Mouse (Mus musculus) lung, embryonic 15.5 days (tissue): Measurements from ENCODE around the gene Erh. TPM values are rescaled to one million over a fixed set of nuclear protein-coding genes. Genes with fewer than 3 reads are reported as not detected.

Experiments
- ATAC-seq: fragments of 200-750 bp; cut with Nextera tagmentation; 2 replicates; pipeline ENCODE4 v1.8.0; 2017; ENCODE audit warnings: moderate number of reproducible peaks, borderline replicate concordance; ENCODE audit not compliant: low FRiP score, low TSS enrichment; ENCODE audit errors: extremely low read depth
- H3K27ac ChIP-seq: fragments of 300-500 bp; sonication (generic); 2 replicates; pipeline ENCODE4 v1.5.1; 2015; ENCODE audit warnings: moderate library complexity, mild to moderate bottlenecking, inconsistent platforms
- H3K27me3 ChIP-seq: fragments of 300-500 bp; sonication (generic); 2 replicates; pipeline ENCODE4 v1.6.1; 2015; ENCODE audit warnings: inconsistent platforms
- H3K36me3 ChIP-seq: fragments of 300-500 bp; sonication (generic); 2 replicates; pipeline ENCODE4 v1.6.1; 2015; ENCODE audit warnings: inconsistent platforms
- H3K4me1 ChIP-seq: fragments of 300-500 bp; sonication (generic); 2 replicates; pipeline ENCODE4 v1.6.1; 2015; ENCODE audit warnings: inconsistent platforms
- H3K4me2 ChIP-seq: fragments of 300-500 bp; sonication (generic); 2 replicates; pipeline ENCODE4 v1.6.1; 2015; ENCODE audit warnings: inconsistent platforms, mild to moderate bottlenecking, moderate library complexity
- H3K4me3 ChIP-seq: fragments of 300-500 bp; sonication (generic); 2 replicates; pipeline ENCODE4 v1.5.1; 2015; ENCODE audit warnings: mild to moderate bottlenecking, inconsistent platforms
- H3K9ac ChIP-seq: fragments of 300-500 bp; sonication (generic); 2 replicates; pipeline ENCODE4 v1.6.1; 2015; ENCODE audit warnings: inconsistent platforms
- H3K9me3 ChIP-seq: fragments of 300-500 bp; sonication (generic); 2 replicates; pipeline ENCODE4 v1.6.1; 2016; ENCODE audit warnings: inconsistent platforms
- WGBS: fragments of 180-500 bp; shearing (Covaris S2); methylation state at CpG from one replicate; pipeline ENCODE4 v1.1.7; 2015; 5-methylcytosine and 5-hydroxymethylcytosine counted together
- polyA plus RNA-seq: library from polyadenylated mRNA; unstranded; fragments of >200 nt; fragmentation: Nextera tagmentation; extraction: Ambion mirVana; gene quantifications from 2 replicates; pipeline ENCODE4 v1.2.1, GENCODE M21; 2015

Erh gene
- polyA plus RNA-seq, 1 experiment from 2014 or later = 326 TPM

DNA sequence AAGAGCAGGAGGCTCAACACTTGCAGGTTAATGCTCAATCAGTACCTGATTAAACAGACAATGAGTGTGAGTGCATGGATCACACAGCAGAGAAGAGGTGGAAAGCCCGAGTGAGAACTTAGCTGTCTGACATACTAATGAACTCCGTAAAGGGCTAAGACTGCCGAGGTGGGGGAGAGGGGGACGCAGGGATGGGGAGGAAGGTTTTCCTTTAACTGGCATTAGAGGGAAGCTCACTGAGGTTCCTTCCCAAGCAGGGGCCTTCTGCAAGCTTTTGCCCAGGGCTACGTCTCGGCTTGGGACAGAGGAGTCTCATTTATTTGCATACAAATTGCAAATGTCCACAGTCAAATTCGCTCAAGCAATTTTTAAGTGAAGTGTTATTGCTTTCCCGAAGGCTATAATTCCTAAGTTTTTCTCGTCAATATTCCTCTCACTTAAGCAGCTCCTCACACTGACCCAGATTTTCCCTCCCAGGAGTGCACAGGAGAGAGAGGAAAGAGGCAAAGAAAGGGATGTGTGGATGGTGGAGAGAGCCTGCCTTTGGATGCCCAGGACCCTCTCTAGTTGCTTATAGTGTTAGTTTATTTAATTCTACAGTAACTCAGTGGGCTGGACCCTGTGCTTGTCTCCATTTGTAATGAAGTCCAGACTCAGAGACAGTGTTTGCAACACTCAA lies 31.9 kb downstream of the Erh start:
- 0 out of 2 replicates have a peak overlapping the region, but pooled peaks have one; percentile 7 for H3K27ac ChIP-seq
- no peaks in the 10 kb centered on the region for H3K27me3 ChIP-seq
- H3K4me3 ChIP-seq = no peak overlapping the region
- H3K36me3 ChIP-seq = no peaks in the 10 kb centered on the region
- H3K4me2 ChIP-seq = no peak overlapping the region
- H3K9me3 ChIP-seq = no peaks in the 10 kb centered on the region
- no peak overlapping the region for H3K9ac ChIP-seq
- no peak for ATAC-seq
- H3K4me1 ChIP-seq = peaks cover 15% of the 10 kb centered on the region; the same call in 1 of the 2 replicates
- WGBS = 40% methylated on average over 9 of the region's 9 CpGs

DNA sequence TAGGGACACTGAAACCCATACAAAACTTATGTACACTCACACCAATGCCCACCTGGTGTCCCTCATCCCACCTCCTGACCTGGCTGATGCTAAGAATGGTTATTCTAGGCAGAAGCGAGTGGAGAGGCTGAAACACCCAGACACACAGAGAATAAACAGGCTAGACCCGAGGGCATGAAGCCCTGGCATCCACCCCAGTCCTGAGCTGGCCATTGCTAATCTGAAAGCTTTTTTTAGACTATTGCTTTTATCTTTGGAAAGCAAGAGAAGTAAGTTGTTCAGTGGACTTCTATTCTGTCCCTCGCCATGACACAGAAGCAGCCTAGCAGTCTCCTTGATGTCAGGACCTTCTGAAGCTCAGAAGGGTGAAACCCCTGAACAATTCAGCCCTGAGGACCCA lies 34.2 kb downstream of the Erh start:
- Histone ChIP-seq H3K4me2 (no peak overlapping the region), H3K9me3 (no peaks in the 10 kb centered on the region), H3K36me3 (no peaks in the 10 kb centered on the region), H3K9ac (no peak overlapping the region), H3K27me3 (no peaks in the 10 kb centered on the region), H3K27ac (no peak overlapping the region), H3K4me1 (0 out of 2 replicates have a peak, but pooled peaks cover 6% of the 10 kb centered on the region), H3K4me3 (no peak overlapping the region)
- no peak for ATAC-seq
- WGBS = 72% methylated on average over 3 of the region's 3 CpGs

DNA sequence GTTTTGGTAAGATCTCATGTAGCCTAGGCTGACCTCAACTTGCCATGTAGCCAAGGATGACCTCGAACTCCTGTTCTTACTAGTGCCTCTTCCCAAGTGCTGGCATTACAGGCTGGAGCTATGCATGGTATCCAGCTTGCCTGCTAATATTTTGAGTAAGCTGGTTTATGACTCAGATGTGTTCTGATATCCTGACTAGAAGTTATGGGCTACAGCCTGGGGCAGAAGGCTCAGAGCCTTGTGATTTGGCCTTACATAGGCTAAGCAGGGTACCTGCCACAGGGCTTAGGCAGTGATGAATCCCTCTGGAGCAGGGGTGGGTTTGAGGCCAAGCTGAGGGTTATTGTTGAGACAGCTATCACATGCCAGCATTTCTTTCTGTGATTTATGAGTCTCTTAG lies 35.6 kb downstream of the Erh start:
- H3K9ac ChIP-seq = no peak overlapping the region
- peaks cover 19% of the 10 kb centered on the region for H3K4me1 ChIP-seq
- no peaks in the 10 kb centered on the region for H3K36me3 ChIP-seq
- no peaks in the 10 kb centered on the region for H3K27me3 ChIP-seq
- no peak overlapping the region for H3K4me2 ChIP-seq
- no peak overlapping the region for H3K27ac ChIP-seq
- no peak for ATAC-seq
- H3K4me3 ChIP-seq = no peak overlapping the region
- no peaks in the 10 kb centered on the region for H3K9me3 ChIP-seq
- WGBS = 66% methylated on average over 1 of the region's 1 CpGs

DNA sequence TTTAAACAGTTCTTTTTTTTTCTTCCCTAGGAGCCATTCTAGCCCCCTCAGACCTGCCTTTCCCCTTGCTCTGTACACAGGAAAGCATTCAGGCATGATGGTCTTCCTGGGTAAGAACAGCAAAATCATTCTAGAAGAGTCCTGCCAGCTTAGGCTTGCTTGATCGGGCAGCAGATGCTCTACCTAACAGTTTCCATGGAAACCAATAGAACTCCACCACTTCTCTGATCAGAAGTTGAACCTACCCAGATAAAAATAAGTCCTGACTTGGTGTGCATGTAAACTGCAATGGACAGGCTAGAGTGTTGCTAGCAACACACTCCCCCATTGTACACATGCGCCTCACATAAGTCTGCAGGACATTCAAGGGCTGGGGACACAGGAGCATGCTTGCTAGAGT lies 39.9 kb downstream of the Erh start:
- Histone ChIP-seq H3K4me3 (no peak overlapping the region), H3K36me3 (no peaks in the 10 kb centered on the region), H3K27ac (peak overlapping the region; percentile 79), H3K27me3 (no peaks in the 10 kb centered on the region), H3K4me1 (peaks cover 39% of the 10 kb centered on the region), H3K9ac (no peak overlapping the region), H3K4me2 (no peak overlapping the region), H3K9me3 (no peaks in the 10 kb centered on the region)
- WGBS = 68% methylated on average over 2 of the region's 2 CpGs
- no peak for ATAC-seq

DNA sequence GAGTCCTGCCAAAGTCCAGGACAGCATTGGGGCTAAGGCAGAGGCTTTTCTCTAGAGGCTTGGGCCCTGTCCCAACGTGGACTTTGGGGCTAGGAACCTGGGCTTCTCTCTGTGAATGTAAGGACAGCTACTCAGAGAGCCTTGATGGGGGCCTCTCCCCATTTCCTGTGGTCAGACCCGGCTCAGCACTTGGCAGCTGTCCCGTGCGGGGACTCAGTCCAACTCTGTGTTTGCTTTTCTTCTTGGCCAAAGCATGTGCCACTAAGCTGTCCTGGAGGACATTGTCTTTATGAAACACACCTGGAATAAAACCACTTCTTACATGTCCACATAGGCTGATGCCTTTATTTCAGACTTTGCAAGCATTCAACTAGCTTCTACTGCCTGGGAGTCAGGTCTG lies 40.6 kb downstream of the Erh start:
- H3K9ac ChIP-seq = no peak overlapping the region
- H3K9me3 ChIP-seq = no peaks in the 10 kb centered on the region
- WGBS = 2% methylated on average over 4 of the region's 4 CpGs
- H3K4me2 ChIP-seq = peak overlapping the region; percentile 6; the same call in 1 of the 2 replicates
- ATAC-seq = peak; percentile 74
- peaks cover 45% of the 10 kb centered on the region for H3K4me1 ChIP-seq
- H3K36me3 ChIP-seq = no peaks in the 10 kb centered on the region
- peak overlapping the region; percentile 79 for H3K27ac ChIP-seq
- H3K4me3 ChIP-seq = no peak overlapping the region
- H3K27me3 ChIP-seq = no peaks in the 10 kb centered on the region

DNA sequence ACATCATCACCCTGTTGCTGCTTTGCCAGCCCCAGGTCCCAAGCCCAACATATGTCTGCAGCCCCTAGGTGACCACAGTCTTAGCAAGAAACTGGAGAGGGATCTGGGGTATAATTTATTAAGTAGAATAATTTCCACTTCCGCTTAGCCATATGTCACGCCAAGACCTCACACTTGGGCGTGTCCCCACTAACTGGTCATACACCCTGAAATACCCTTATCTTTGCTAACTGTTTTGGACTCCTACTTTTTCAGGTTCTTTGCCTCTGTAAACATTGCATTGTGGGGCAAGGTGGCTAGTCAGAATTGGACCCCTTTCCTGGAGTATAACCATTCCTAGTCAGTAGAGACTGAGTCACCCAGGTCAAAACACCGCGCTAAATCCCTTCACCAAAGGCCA lies 41.7 kb downstream of the Erh start:
- WGBS = 86% methylated on average over 5 of the region's 5 CpGs
- no peak overlapping the region for H3K4me2 ChIP-seq
- H3K4me1 ChIP-seq = peaks cover 53% of the 10 kb centered on the region
- no peak overlapping the region for H3K9ac ChIP-seq
- no peaks in the 10 kb centered on the region for H3K9me3 ChIP-seq
- H3K36me3 ChIP-seq = no peaks in the 10 kb centered on the region
- H3K27me3 ChIP-seq = no peaks in the 10 kb centered on the region
- ATAC-seq = no peak
- H3K27ac ChIP-seq = no peak overlapping the region
- H3K4me3 ChIP-seq = no peak overlapping the region

DNA sequence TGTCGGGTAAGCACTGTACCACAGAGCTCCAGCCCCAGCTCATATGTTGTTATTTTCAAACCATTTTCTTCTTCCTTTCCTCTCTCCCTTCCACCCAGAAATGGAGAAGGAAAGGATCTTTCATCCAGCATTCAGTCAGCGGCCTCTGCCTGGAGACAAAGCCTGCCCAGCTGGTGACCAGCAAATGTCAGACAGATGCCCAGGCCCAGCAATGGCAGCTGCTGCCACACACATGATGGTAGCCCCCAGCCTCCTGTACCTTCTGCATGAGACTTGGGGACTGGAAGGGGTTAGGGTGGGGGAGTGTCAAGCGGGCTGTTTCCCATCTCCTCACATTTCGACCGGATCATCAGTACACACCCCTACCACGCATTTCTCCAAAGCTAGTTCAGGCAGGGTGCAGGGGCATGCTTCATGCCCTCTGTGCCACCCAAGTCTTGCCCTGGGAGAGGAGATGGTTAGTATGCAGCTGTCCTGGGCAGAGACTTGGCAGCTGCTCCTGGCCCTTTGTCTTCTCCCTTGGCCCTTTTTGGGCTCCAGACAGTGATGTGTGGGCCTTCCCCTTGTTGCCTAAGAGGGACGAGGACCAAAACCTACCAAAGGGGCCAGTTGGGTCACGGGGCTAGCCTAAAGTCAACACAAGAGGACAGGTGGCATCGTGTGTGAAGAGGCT lies 42.4 kb downstream of the Erh start:
- no peak overlapping the region for H3K4me3 ChIP-seq
- no peak for ATAC-seq
- H3K9me3 ChIP-seq = no peaks in the 10 kb centered on the region
- no peak overlapping the region for H3K9ac ChIP-seq
- H3K27ac ChIP-seq = no peak overlapping the region
- peaks cover 53% of the 10 kb centered on the region for H3K4me1 ChIP-seq
- H3K36me3 ChIP-seq = no peaks in the 10 kb centered on the region
- H3K27me3 ChIP-seq = no peaks in the 10 kb centered on the region
- 78% methylated on average over 9 of the region's 9 CpGs for WGBS
- no peak overlapping the region for H3K4me2 ChIP-seq

DNA sequence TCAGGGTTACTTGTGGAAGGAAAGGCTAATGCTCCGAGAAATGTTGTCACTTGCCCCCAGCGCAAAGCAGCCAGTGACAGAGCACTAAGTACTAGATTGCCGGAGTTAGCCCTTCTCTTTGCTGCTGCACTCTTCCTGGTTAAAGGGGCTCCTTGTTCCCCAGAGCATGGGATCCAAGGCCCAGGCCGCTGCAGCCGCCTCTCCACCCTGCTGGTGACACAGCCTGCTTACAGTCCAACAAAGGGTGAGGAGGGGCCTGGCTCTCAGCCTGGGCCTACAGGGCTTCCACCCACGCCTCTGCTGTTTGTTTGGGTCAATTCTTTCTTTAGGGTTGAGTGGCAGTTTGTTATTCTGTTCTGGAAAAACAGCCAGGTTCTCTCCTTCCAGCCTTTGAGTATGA lies 45.4 kb downstream of the Erh start:
- ATAC-seq = peak; percentile 36; the same call in 1 of the 2 replicates
- WGBS = 46% methylated on average over 6 of the region's 6 CpGs
- peaks cover 41% of the 10 kb centered on the region for H3K4me1 ChIP-seq

DNA sequence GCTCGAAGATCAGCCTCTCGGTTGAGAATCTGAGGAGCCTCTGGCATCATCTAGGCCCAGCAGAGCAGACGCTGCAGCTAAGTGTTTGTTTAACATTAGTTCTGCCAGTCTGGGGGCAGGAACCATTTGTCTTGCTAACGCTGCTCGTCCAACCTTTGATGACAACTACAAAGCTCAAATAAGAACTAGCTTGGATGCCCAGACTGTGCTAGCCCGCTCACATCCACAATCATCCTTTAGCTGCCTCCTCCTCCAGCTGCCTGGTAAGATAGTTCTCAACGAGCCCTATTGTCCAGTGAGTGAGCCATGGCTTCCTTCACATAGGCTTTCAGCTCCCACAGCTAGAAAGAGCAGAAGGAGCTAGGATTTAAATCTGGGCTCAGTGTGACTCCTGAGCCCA lies 45.9 kb downstream of the Erh start:
- Histone ChIP-seq H3K36me3 (no peaks in the 10 kb centered on the region), H3K9me3 (no peaks in the 10 kb centered on the region), H3K4me1 (peaks cover 36% of the 10 kb centered on the region), H3K4me2 (no peak overlapping the region), H3K27me3 (no peaks in the 10 kb centered on the region), H3K4me3 (no peak overlapping the region), H3K27ac (peak overlapping the region; percentile 39), H3K9ac (no peak overlapping the region)
- no peak for ATAC-seq
- WGBS = 23% methylated on average over 7 of the region's 7 CpGs

More for the DNA sequence above, 45.4 kb downstream of the Erh start:
- peak overlapping the region; percentile 39 for H3K27ac ChIP-seq
- no peak overlapping the region for H3K4me2 ChIP-seq
- no peaks in the 10 kb centered on the region for H3K27me3 ChIP-seq
- H3K9me3 ChIP-seq = no peaks in the 10 kb centered on the region
- no peak overlapping the region for H3K9ac ChIP-seq
- H3K4me3 ChIP-seq = no peak overlapping the region
- H3K36me3 ChIP-seq = no peaks in the 10 kb centered on the region

DNA sequence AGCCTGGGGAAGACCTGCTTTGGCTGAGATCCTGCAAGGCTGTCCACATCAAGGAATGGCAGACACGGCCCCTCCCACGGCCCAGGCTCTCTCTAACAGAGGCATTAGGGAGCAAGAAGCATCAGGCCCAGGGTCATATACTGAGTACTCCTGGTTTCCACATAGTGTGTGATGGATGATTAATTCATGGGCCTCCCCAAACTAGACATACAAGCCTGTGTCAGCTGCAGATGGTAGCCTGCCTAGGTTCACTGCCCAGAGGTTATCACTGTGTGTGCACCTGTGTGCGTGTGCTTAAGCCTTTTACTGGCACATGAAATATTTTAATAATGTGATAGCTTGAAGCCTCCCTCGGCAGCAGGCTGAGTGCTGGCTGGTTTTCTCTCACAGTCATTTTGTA lies 48.2 kb downstream of the Erh start:
- Histone ChIP-seq H3K4me1 (peaks cover 26% of the 10 kb centered on the region), H3K9ac (no peak overlapping the region), H3K9me3 (no peaks in the 10 kb centered on the region), H3K27me3 (no peaks in the 10 kb centered on the region), H3K4me2 (no peak overlapping the region), H3K27ac (no peak overlapping the region), H3K4me3 (no peak overlapping the region), H3K36me3 (no peaks in the 10 kb centered on the region)
- 62% methylated on average over 4 of the region's 4 CpGs for WGBS
- ATAC-seq = no peak

DNA sequence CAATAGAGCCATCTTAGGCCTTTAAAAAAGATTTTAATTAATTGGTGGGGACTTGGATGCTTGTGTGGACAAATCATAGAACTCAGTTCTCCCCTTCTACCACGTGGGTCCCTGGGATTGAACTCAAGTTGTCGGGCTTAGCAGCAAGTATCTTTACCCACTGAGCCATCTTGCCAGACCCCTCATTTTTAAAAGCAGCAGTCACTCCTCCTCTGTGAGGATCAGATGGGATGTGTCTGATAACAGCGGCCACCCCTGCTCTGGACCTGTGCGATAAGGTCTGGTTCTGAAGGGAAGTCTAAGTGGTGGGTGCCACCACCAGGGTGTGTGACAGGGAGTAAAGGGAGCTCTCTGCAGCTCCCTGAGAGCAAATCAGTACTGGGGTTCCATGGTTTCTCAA lies 48.6 kb downstream of the Erh start:
- Histone ChIP-seq H3K9me3 (no peaks in the 10 kb centered on the region), H3K9ac (no peak overlapping the region), H3K4me1 (peaks cover 23% of the 10 kb centered on the region), H3K27ac (no peak overlapping the region), H3K4me3 (no peak overlapping the region), H3K27me3 (no peaks in the 10 kb centered on the region), H3K4me2 (no peak overlapping the region), H3K36me3 (no peaks in the 10 kb centered on the region)
- no peak for ATAC-seq
- 85% methylated on average over 4 of the region's 4 CpGs for WGBS

DNA sequence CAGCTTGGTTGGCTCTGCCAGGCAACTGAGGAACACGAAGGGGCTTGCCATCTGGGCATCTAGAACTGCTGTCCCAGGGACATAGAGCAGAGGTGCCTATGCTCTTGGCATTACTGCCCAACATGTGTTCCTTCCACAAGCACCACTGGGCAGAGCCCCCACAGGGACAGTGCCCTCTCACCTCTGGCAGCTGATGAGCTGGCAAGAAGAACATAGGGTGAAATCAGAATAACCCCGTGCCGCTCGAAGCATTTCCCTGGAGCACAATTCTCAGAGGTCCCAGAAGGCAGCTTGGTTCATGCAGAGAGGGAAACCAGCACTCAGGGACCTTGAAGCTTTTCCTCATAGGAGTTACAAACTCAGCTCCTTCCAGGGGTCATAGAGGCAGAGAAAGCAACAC lies 49.4 kb downstream of the Erh start:
- Histone ChIP-seq H3K27me3 (no peaks in the 10 kb centered on the region), H3K9me3 (no peaks in the 10 kb centered on the region), H3K4me3 (no peak overlapping the region), H3K27ac (no peak overlapping the region), H3K4me1 (peaks cover 17% of the 10 kb centered on the region), H3K4me2 (no peak overlapping the region), H3K9ac (no peak overlapping the region), H3K36me3 (no peaks in the 10 kb centered on the region)
- ATAC-seq = no peak
- WGBS = 73% methylated on average over 4 of the region's 4 CpGs
